Mouse (Mus musculus) small intestine, adult 2 months (tissue): ENCODE results near the gene Adh5.

Experiments
- CTCF ChIP-seq: fragments of 200-500 bp; IDR thresholded peaks from 2 replicates; pipeline ENCODE4 v1.5.1; 2012; ENCODE audit warnings: low read depth, mild to moderate bottlenecking, control low read depth, inconsistent platforms, low read length, moderate library complexity, mixed read lengths; ENCODE audit not compliant: insufficient replicate concordance, insufficient read length; ENCODE audit errors: extremely low read depth
- POLR2A ChIP-seq: fragments of 200-500 bp; IDR thresholded peaks from 2 replicates; pipeline ENCODE4 v1.6.1; 2012; ENCODE audit warnings: low read depth, mild to moderate bottlenecking, control low read depth, inconsistent platforms, low read length, moderate library complexity

GRCm38 (mm10) chr3:138495166-138496145 is 52.6 kb downstream of the Adh5 start:
- TF ChIP-seq CTCF (no peak), POLR2A (no peak)
